Mouse (Mus musculus) Muller cell, postnatal 12 days (primary cell): ENCODE results near the gene Gtf3c5.

Source experiments
- DNase-seq: peaks from one replicate; pipeline ENCODE4 v3.0.0-alpha.2; 2015; ENCODE audit errors: inconsistent ontology term

Gene Gtf3c5

DNA sequence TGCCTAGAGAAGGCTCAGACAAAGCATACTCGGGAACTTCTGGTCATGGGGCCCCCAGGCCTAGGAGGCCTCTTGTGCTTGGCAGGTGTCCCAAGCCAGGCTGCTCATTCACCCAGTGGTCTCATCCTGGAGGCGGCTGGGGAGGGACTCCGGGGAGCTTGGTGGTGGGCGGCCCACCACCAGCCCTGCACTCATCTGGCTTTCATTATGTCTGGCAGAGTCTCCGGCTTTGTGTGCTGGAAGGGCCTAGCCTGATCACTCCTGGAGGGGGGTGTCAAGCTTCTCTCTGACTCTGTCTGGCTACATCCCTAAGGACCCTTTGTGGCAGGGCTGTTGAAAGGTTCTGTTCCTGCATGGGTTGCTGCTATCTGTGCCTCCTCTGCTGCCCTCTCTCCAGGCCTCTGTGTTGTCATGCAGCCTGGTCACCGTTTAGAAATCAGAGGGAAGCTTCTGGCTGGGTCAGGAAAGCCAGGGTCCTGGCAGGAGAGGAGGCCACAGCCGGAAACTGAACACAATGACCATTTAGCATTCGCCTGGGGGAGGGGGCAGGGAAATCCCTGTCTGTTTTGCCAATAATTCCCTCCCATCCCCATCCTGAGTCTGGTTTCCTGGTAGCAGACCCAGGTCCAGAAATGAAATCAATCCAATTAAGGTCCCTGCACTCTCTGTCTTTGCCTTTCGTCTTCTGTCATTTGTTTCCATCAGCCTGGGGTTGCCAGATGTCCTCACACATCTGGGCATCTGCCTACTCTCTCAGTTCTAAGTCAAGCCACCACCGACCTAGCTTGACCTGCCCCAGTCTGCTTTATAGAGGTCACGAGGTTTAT is 48.9 kb downstream of the Gtf3c5 start:
- DNase-seq: peak; percentile 73

DNA sequence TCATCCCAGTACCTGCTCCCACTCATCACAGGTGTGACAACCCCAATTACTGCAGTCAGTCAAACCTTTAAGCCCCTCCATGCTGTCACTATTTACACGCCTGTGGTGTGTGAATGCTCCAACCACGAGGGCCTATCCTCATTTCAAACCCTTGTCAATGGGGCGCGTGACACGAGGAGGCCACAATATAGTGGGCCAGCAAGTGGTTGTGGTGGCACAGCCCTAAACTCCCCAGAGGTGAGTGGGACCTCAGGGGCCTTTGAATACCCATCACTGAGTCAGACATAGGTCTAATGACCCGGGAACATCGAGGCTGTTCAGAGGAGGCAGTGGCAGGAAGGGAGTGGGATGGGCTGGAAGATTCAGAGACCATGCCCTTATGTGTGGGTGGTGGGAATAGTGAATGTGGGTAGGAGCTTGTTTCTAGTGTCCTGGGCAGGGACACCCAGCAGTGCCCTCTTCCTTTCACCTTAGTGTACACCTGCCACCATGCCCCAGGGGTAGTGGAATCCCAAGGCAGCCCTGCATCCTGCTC is 49.6 kb downstream of the Gtf3c5 start:
- DNase-seq: no peak

GRCm38 (mm10) chr2:28532938-28533771 is 50.4 kb downstream of the Gtf3c5 start:
- peak; percentile 93 for DNase-seq

GRCm38 (mm10) chr2:28530311-28530710 is 53.2 kb downstream of the Gtf3c5 start:
- DNase-seq: no peak

DNA sequence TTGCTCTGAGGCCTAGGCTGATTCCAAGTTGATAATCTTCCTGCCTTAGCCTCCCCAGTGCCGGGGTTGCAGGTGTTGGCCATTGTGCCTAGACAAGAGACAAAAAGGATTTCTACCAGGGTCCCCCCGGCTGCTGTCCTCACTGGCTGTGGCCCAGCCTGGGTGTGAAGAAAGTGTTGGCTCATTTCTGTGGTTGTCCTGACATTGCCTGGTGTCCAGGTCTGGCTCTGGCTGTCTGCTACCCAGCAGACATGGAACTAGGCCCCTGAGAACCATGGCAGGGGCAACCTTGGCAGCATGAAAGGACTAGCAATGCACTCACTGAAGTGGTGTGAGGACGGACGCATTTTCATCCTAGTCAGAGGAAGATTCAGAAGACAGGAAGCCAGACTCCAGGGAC is 53.7 kb downstream of the Gtf3c5 start:
- DNase-seq: no peak

- DNase-seq: no peak
These were observed 55.2 kb downstream of the Gtf3c5 start for GRCm38 (mm10) chr2:28528354-28528730.

GRCm38 (mm10) chr2:28527436-28528353 is 55.9 kb downstream of the Gtf3c5 start:
- DNase-seq: no peak

DNA sequence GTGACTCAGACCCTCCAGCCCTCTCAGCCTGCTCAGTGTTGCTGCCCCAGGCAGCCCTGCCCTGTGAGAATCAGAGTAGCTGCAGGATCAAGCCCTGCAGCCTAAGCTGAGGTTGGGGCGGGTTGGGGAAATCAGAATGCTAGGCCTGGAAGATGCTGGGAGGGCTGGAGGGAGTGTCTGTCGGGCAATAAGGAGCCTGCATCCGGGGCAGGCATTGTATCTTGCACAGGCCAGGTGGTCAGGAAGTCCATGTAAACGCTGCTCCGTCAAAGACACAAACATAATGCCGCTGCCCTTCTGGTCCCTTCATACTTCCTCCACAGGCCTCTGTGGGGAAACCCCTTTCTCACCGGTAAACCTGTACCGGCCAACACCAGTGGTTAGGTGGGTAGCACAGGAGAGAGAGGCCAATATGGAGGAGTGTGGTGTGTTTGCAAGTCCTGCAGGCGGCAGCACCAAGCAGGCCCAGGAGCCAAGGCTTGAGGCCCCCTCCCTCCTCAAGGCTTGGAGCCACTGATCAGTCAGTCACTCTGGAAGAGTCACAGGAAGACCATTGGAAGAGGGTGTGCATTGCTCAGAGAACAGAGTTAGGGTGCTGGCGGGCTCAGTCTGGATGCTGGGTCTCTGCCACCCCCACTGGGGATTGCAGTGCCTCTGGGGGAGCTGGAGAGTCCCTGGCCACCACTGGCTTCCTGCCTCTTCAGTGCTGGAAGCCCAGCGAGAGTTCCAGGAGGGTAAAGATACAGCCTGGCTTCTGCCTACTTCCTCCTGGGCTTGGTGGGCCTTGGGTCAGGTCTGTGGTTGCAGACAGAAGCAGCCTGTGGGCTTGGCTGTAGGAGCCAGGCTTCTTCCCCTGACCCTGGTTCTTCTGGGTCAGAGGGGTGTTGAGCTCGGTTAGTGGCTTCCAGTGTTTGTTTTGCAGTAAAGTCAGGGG is 57.3 kb downstream of the Gtf3c5 start:
- no peak for DNase-seq

DNA sequence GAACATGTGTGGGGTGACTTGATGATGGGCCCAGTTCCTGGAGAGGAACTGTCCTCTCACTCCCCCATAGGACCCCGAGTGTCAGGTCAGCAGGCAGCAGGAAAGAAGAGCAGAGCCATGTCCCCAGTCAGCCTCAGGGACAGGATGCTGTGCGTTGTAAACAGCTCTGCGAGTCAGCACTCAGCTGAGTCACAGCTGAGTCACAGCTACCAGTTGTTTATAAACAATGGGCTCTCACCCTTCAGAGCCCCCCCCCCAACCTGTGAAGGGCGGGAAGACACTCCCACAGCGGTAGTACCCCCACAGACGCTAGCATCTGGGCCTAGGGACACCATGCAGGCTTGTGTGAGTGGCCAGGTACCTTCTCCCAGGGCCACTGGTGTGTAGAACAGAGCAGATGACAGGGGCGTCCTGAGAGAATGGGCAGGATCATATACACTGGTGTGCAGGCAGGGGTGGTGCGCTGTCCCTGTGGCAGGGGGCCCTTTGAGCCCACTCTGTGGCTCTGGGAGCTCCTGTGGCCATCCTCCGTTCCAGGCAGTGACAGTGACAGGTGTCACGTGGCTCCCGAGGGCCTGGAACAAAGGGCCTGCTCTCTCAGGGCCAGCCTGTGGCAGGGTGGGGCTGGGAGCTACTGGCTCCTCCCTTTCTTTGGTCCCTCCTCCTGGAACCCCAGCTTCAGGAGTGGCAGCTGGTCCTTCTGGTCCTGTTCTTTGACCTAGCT is 58.2 kb downstream of the Gtf3c5 start:
- peak; percentile 94 for DNase-seq

DNA sequence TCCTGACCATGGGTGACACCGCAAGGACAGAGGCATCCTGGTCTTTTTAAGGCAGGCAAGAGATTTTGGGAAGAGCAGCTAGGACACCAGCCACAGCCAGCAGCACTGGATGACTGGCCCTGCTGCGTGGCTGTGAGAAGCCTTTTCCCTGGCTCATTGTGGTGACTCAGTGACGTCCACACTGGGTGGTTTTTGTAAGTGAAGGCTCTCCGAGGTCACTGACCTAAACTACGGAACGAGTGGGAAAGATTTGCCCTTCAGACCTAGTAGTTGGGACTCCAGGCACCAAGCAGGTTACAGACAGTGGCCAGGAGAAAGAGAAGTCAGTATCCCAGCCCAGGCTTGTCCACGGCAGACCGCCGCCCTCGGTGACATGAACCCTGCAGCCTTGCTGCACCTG is 59.1 kb downstream of the Gtf3c5 start:
- DNase-seq: peak; percentile 49

GRCm38 (mm10) chr2:28523643-28524117 is 59.9 kb downstream of the Gtf3c5 start:
- DNase-seq: peak; percentile 99

DNA sequence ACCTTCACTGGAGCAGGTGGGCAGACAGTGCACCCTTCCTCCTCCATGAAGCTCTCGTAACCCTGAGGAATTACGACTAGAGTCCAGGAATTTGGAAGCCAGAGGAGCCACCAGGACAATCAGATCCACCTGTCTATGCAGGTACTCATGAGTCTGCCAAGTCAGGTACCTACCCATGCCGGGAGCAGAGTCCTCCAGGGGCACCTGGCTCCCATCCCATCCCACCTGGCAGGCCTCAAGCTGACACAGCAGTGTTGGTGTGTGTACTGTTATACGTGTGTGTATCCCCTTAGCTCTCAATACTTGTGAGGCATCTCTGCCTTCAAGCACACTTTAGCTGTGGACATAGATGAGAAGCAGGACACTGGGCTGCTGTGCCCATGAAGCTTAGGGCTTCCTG is 61.4 kb downstream of the Gtf3c5 start:
- no peak for DNase-seq

DNA sequence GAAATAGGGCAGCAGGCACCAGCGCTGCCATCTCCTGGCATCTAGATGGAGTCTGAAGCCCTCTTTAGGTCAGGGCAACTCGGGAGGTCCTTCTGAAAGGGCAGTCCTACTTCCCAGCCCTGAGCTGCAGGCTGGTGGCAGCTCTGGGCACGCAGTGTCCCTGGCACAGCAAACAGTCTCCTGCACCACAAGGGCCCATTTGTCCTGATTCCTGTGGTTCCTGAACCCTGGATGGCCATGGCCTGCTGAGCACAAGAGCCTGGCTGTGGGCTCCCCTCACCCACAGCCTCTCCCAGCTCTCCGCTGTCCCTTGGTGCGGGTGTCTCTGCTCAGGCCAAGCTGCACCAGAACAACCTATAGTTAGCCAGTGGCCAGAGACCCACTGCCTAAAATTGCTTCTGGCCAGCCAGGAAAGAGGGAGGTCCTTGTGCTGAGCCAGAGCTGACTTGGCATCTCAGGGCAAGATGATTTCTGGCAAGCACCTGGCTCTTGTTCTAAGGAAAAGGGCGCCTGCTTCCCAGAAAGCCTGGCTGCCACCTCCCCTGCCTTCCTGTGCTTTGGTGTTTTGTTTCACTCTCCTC is 61.9 kb downstream of the Gtf3c5 start:
- peak; percentile 72 for DNase-seq

DNA sequence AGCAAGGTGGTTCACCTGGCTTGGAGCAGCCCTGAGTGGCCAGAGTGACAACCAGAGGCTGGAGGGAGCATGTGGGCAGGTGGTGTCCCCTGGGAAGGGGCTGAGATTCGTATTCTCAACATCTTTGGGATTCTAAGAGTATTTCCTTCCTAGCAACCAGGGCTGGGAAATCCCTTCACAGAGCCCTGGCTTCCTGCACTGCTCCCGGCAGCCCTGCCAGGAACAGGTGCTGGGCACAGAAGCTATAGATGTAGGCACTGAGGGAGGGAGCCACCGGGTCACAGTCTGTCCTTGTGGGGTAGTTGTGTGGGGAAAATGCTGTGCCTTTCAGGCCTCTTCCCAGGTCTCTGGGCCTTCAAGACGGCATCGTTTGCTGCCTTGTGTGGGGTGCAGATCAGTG is 63.0 kb downstream of the Gtf3c5 start:
- no peak for DNase-seq

DNA sequence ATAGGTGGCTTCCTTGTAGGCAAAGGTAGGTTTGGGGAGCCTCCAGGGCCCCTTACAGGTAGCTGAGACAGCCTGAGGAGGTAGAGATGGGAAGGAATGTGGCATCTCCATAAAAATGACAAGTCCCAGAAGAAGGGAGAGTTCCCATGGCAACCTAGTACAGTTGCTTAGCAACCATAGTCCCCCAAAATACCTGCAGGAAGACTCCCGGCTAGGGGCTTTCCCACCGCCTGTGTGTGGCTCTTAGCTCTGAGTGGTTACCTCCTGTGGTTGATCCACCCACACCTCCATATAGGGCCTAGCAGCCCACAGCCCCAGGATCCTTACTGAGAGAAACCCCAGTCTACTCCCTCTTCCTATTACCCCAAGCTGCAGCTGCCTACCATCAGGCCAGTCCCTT is 65.3 kb downstream of the Gtf3c5 start:
- no peak for DNase-seq

DNA sequence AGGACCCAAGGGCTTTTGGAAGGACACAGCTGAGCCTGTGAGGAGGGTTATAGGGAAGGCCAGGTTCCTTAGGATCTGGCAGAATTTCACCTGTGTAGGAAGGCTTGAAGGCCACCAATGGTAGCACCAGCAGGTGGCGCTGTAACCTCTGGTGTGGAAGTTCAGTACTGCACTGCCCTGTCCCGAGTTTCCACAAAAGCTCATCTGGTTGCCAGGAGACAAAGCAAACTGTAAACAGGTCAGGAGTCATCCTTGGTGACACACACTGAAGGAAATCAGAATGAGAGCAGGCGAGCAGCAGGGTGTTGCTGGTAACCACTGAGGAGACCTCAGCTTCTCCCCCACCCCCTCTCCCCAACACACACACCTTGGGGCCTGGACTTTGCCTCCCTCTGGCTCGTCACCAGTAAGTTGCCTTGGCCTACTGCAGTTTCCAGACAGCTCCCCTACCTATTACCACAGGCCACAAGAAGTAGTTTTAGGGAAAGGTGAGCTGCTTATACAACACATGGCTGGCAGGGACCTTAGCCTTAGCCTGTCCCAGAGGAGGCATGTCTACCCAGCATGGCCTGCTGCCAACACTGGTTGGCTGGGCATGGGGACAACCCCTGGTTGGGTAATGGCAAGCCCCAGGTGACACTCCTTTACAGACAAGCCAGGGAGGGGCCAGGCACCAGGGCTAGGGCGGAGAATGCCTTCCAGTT is 66.2 kb downstream of the Gtf3c5 start:
- DNase-seq: peak; percentile 79
